Mouse (Mus musculus) MEL (cell line): ENCODE results near the gene Abhd17a. TPM values are rescaled to one million over a fixed set of nuclear protein-coding genes. Genes with fewer than 3 reads are reported as not detected.
A peak's percentile ranks its signal among the peaks of the same experiment; 100 is the strongest.

ENCODE experiments used
- DNase-seq: peaks from one replicate; pipeline ENCODE4 v3.0.0; 2011; ENCODE audit warnings: low read depth, low spot score
- H3K27ac ChIP-seq: 2 replicates; pipeline ENCODE4 v1.5.1; 2012; ENCODE audit warnings: low read depth, mild to moderate bottlenecking, control low read depth, low read length, moderate library complexity; ENCODE audit not compliant: control insufficient read depth
- H3K27me3 ChIP-seq, 2 experiments: fragments of 150-350 bp in 1 of 2; sonication (generic) in 1 of 2; 2 replicates each; pipeline ENCODE4 v1.6.1; 2012; ENCODE audit warnings: low read length in 2 of 2, mild to moderate bottlenecking in 2 of 2, improper control_type of control experiment in 1 of 2, moderate library complexity in 1 of 2; ENCODE audit not compliant: insufficient read depth in 2 of 2, control insufficient read depth in 1 of 2
- H3K36me3 ChIP-seq, 2 experiments: 2 replicates each; pipeline ENCODE4 v1.6.1; 2012 to 2014; ENCODE audit warnings: low read length in 2 of 2, improper control_type of control experiment in 1 of 2, inconsistent platforms in 1 of 2, mild to moderate bottlenecking in 1 of 2; ENCODE audit not compliant: insufficient read depth in 2 of 2, control insufficient read depth in 1 of 2
- H3K4me1 ChIP-seq, 2 experiments: fragments of 150-350 bp in 1 of 2; sonication (generic) in 1 of 2; 2 replicates each; pipeline ENCODE4 v1.6.1; 2012; ENCODE audit warnings: low read length in 2 of 2, improper control_type of control experiment in 1 of 2, mild to moderate bottlenecking in 1 of 2; ENCODE audit not compliant: insufficient read depth in 2 of 2, control insufficient read depth in 1 of 2
- H3K4me3 ChIP-seq, 2 experiments: fragments of 150-350 bp in 1 of 2; sonication (generic) in 1 of 2; 2 replicates each; pipeline ENCODE4 v1.5.1; 2012; ENCODE audit warnings: low read depth in 2 of 2, low read length in 2 of 2, mild to moderate bottlenecking in 2 of 2, moderate library complexity in 2 of 2, control low read depth in 1 of 2, improper control_type of control experiment in 1 of 2; ENCODE audit not compliant: control insufficient read depth in 1 of 2, insufficient read depth in 1 of 2
- H3K79me2 ChIP-seq: 2 replicates; pipeline ENCODE4 v1.6.1; 2012; ENCODE audit warnings: mild to moderate bottlenecking, low read length, moderate library complexity; ENCODE audit not compliant: control insufficient read depth, poor library complexity, insufficient read depth
- H3K9ac ChIP-seq: 2 replicates; pipeline ENCODE4 v1.6.1; 2012; ENCODE audit warnings: low read depth, mild to moderate bottlenecking, control low read depth, low read length, moderate library complexity; ENCODE audit not compliant: control insufficient read depth, poor library complexity, severe bottlenecking
- H3K9me3 ChIP-seq: fragments of 150-350 bp; sonication (generic); replicated peaks from 2 replicates; pipeline ENCODE4 v1.6.1; 2012; ENCODE audit warnings: mild to moderate bottlenecking, low read length, improper control_type of control experiment, moderate library complexity; ENCODE audit not compliant: insufficient read depth
- BHLHE40 ChIP-seq: IDR thresholded peaks from 2 replicates; pipeline ENCODE4 v1.6.1; 2012; ENCODE audit warnings: low read depth, mild to moderate bottlenecking, inconsistent platforms, low read length, improper control_type of control experiment, borderline replicate concordance
- CHD1 ChIP-seq: IDR thresholded peaks from 2 replicates; pipeline ENCODE4 v1.6.1; 2012; ENCODE audit warnings: low read depth, mild to moderate bottlenecking, inconsistent platforms, low read length, improper control_type of control experiment
- CHD2 ChIP-seq: IDR thresholded peaks from 2 replicates; pipeline ENCODE4 v1.6.1; 2011; ENCODE audit warnings: low read length, improper control_type of control experiment
- CTCF ChIP-seq, 3 experiments: IDR thresholded peaks in 2 of 3; conservative IDR thresholded peaks in 1 of 3; 2 replicates each; pipeline ENCODE4 v1.5.1; 2011 to 2012; ENCODE audit warnings: low read length in 3 of 3, low read depth in 2 of 3, mild to moderate bottlenecking in 2 of 3, improper control_type of control experiment in 1 of 3, inconsistent platforms in 1 of 3, mixed read lengths in 1 of 3, moderate library complexity in 1 of 3; ENCODE audit not compliant: control insufficient read depth in 1 of 3, insufficient read depth in 1 of 3, poor library complexity in 1 of 3, severe bottlenecking in 1 of 3
- E2F4 ChIP-seq: IDR thresholded peaks from 2 replicates; pipeline ENCODE4 v1.6.1; 2011; ENCODE audit warnings: low read depth, low read length, improper control_type of control experiment, borderline replicate concordance
- ELF1 ChIP-seq: IDR thresholded peaks from 2 replicates; pipeline ENCODE4 v1.6.1; 2014; ENCODE audit warnings: low read depth, mild to moderate bottlenecking, inconsistent platforms, low read length, improper control_type of control experiment, moderate library complexity
- EP300 ChIP-seq, 2 experiments: IDR thresholded peaks; 2 replicates each; pipeline ENCODE4 v1.6.1; 2011; ENCODE audit warnings: improper control_type of control experiment in 2 of 2, low read length in 2 of 2, low read depth in 1 of 2, mild to moderate bottlenecking in 1 of 2
- ETS1 ChIP-seq: IDR thresholded peaks from 2 replicates; pipeline ENCODE4 v1.6.1; 2012; ENCODE audit warnings: low read depth, mild to moderate bottlenecking, inconsistent platforms, low read length, improper control_type of control experiment, moderate library complexity
- GABPA ChIP-seq: IDR thresholded peaks from 2 replicates; pipeline ENCODE4 v1.6.1; 2012; ENCODE audit warnings: low read depth, mild to moderate bottlenecking, inconsistent platforms, low read length, improper control_type of control experiment, moderate library complexity
- GATA1 ChIP-seq: IDR thresholded peaks from 2 replicates; pipeline ENCODE4 v1.6.1; 2011; ENCODE audit warnings: low read depth, low read length, improper control_type of control experiment
- HCFC1 ChIP-seq: IDR thresholded peaks from 2 replicates; pipeline ENCODE4 v1.6.1; 2012; ENCODE audit warnings: low read depth, mild to moderate bottlenecking, inconsistent platforms, low read length, improper control_type of control experiment, moderate library complexity
- JUND ChIP-seq: IDR thresholded peaks from 2 replicates; pipeline ENCODE4 v1.6.1; 2011; ENCODE audit warnings: low read depth, mild to moderate bottlenecking, improper control_type of control experiment, low read length
- KAT2A ChIP-seq: conservative IDR thresholded peaks from 2 replicates; pipeline ENCODE4 v1.6.1; 2012; ENCODE audit warnings: low read depth, low read length, improper control_type of control experiment, inconsistent platforms
- MAFK ChIP-seq: IDR thresholded peaks from 2 replicates; pipeline ENCODE4 v1.6.1; 2011; ENCODE audit warnings: low read depth, mild to moderate bottlenecking, low read length, improper control_type of control experiment, borderline replicate concordance
- MAZ ChIP-seq: IDR thresholded peaks from 2 replicates; pipeline ENCODE4 v1.6.1; 2012; ENCODE audit warnings: low read depth, mild to moderate bottlenecking, inconsistent platforms, low read length, improper control_type of control experiment
- MEF2A ChIP-seq: IDR thresholded peaks from 2 replicates; pipeline ENCODE4 v1.6.1; 2014; ENCODE audit warnings: low read depth, mild to moderate bottlenecking, inconsistent platforms, low read length, improper control_type of control experiment; ENCODE audit not compliant: poor library complexity, insufficient replicate concordance, severe bottlenecking; ENCODE audit errors: extremely low read depth
- MXI1 ChIP-seq: IDR thresholded peaks from 2 replicates; pipeline ENCODE4 v1.6.1; 2011; ENCODE audit warnings: mild to moderate bottlenecking, low read depth, low read length, improper control_type of control experiment
- MYB ChIP-seq: IDR thresholded peaks from 2 replicates; pipeline ENCODE4 v1.6.1; 2011; ENCODE audit warnings: mild to moderate bottlenecking, low read depth, low read length, improper control_type of control experiment
- MYC ChIP-seq: IDR thresholded peaks from 2 replicates; pipeline ENCODE4 v1.6.1; 2011; ENCODE audit warnings: low read depth, mild to moderate bottlenecking, low read length, improper control_type of control experiment, moderate library complexity
- NELFE ChIP-seq: IDR thresholded peaks from 2 replicates; pipeline ENCODE4 v1.6.1; 2011; ENCODE audit warnings: low read depth, low read length, improper control_type of control experiment
- NRF1 ChIP-seq: IDR thresholded peaks from 2 replicates; pipeline ENCODE4 v1.6.1; 2014; ENCODE audit warnings: low read depth, mild to moderate bottlenecking, inconsistent platforms, low read length, improper control_type of control experiment, moderate library complexity; ENCODE audit not compliant: poor library complexity, insufficient read depth, severe bottlenecking
- POLR2A ChIP-seq, 2 experiments: IDR thresholded peaks; 2 replicates each; pipeline ENCODE4 v1.6.1; 2011 to 2012; ENCODE audit warnings: low read length in 2 of 2, mild to moderate bottlenecking in 2 of 2, control low read depth in 1 of 2, improper control_type of control experiment in 1 of 2, low read depth in 1 of 2, moderate library complexity in 1 of 2; ENCODE audit not compliant: control insufficient read depth in 1 of 2, insufficient read depth in 1 of 2, poor library complexity in 1 of 2
- POLR2AphosphoS2 ChIP-seq: IDR thresholded peaks from 2 replicates; pipeline ENCODE4 v1.6.1; 2011; ENCODE audit warnings: low read length, improper control_type of control experiment
- RAD21 ChIP-seq: IDR thresholded peaks from 2 replicates; pipeline ENCODE4 v1.6.1; 2011; ENCODE audit warnings: mild to moderate bottlenecking, low read depth, low read length, improper control_type of control experiment
- RCOR1 ChIP-seq: IDR thresholded peaks from 2 replicates; pipeline ENCODE4 v1.6.1; 2012; ENCODE audit warnings: low read depth, mild to moderate bottlenecking, inconsistent platforms, low read length, improper control_type of control experiment
- SIN3A ChIP-seq: IDR thresholded peaks from 2 replicates; pipeline ENCODE4 v1.6.1; 2012; ENCODE audit warnings: low read length, improper control_type of control experiment, inconsistent platforms
- SMC3 ChIP-seq: IDR thresholded peaks from 2 replicates; pipeline ENCODE4 v1.6.1; 2011; ENCODE audit warnings: low read depth, low read length, improper control_type of control experiment
- TBP ChIP-seq: IDR thresholded peaks from 2 replicates; pipeline ENCODE4 v1.8.0; 2011; ENCODE audit warnings: low read depth, low read length, improper control_type of control experiment
- TCF12 ChIP-seq: IDR thresholded peaks from 2 replicates; pipeline ENCODE4 v1.6.1; 2014; ENCODE audit warnings: low read depth, mild to moderate bottlenecking, inconsistent platforms, low read length, improper control_type of control experiment, moderate library complexity
- UBTF ChIP-seq: IDR thresholded peaks from 2 replicates; pipeline ENCODE4 v1.6.1; 2012; ENCODE audit warnings: low read depth, mild to moderate bottlenecking, inconsistent platforms, low read length, improper control_type of control experiment, moderate library complexity, borderline replicate concordance; ENCODE audit not compliant: insufficient read depth
- USF1 ChIP-seq: IDR thresholded peaks from 2 replicates; pipeline ENCODE4 v1.6.1; 2014; ENCODE audit warnings: low read depth, mild to moderate bottlenecking, inconsistent platforms, low read length, improper control_type of control experiment, moderate library complexity
- USF2 ChIP-seq, 2 experiments: IDR thresholded peaks; 2 replicates each; pipeline ENCODE4 v1.6.1; 2011 to 2012; ENCODE audit warnings: improper control_type of control experiment in 2 of 2, low read length in 2 of 2, borderline replicate concordance in 1 of 2, inconsistent platforms in 1 of 2, low read depth in 1 of 2, mild to moderate bottlenecking in 1 of 2; ENCODE audit not compliant: insufficient read depth in 1 of 2
- ZC3H11A ChIP-seq: IDR thresholded peaks from 2 replicates; pipeline ENCODE4 v1.6.1; 2012; ENCODE audit warnings: low read depth, mild to moderate bottlenecking, inconsistent platforms, low read length, improper control_type of control experiment
- ZKSCAN1 ChIP-seq: IDR thresholded peaks from 2 replicates; pipeline ENCODE4 v1.6.1; 2012; ENCODE audit warnings: low read depth, mild to moderate bottlenecking, inconsistent platforms, low read length, improper control_type of control experiment, moderate library complexity
- ZMIZ1 ChIP-seq: IDR thresholded peaks from 2 replicates; pipeline ENCODE4 v1.6.1; 2012; ENCODE audit warnings: low read depth, mild to moderate bottlenecking, inconsistent platforms, low read length, improper control_type of control experiment, moderate library complexity
- ZNF384 ChIP-seq: IDR thresholded peaks from 2 replicates; pipeline ENCODE4 v1.6.1; 2012; ENCODE audit warnings: low read depth, mild to moderate bottlenecking, inconsistent platforms, low read length, improper control_type of control experiment
- polyA plus RNA-seq, 2 experiments: library from polyadenylated mRNA; stranded (reverse) in 1 of 2; unstranded in 1 of 2; fragments of >175 nt in 1 of 2; fragments of >200 nt in 1 of 2; gene quantifications; 2 replicates each; pipeline versions ENCODE4 v1.2.1 to v1.2.4; 2012; ENCODE audit warnings: low replicate concordance in 2 of 2, low read depth in 1 of 2; ENCODE audit not compliant: insufficient read length in 2 of 2, insufficient read depth in 1 of 2, missing spikeins in 1 of 2
- total RNA-seq: library from RNA; depleted of rRNA; stranded (reverse); fragments of 300-350 nt; gene quantifications from 2 replicates; pipeline ENCODE4 v1.2.3, GENCODE M21; 2012

Gene Abhd17a
- total and polyA plus RNA-seq, 3 experiments, result 96.2 to 136 (median 98.5) TPM

DNA sequence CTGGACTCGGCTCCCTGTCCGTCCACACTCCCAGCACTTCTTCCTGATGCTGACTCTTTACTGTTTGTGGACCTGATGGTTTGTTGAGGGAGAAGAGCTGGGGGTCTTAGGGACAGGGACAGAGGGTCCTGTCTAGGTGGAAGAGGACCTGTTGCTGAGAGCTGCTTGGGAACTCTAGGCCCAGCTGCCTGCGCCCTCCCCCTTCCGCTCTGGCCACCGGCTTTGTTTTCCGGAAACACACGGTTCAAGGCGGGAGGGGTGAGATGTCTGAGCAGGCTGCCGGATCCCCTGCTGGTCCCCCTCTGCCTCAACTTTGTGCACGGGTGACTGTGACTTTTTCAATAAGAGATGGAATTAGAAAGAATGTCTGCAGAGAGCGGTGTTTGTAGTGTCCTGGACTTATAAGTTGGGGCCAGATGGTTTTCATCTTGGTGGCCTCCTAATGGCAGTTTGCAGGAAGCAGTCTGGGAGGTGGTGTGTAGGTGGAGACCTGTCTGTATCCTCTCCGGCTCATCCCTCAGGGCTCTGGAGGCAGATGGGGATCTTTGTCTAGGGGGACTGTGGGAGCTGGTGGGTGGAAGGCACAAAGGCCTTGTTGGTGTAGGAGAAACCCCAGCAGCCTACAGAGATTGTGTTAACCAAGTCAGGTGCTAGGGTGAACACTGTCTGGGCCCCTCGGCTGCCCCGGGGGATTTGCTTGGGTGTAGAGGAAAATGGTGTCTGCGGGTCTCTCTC is 33.5 kb upstream of the Abhd17a start:
- H3K4me1 ChIP-seq, result peaks cover 0 to 18% of the 10 kb centered on the region in 2 experiments; a peak in 2 of 4 replicates
- TF ChIP-seq KAT2A (no peak), ZMIZ1 (0 out of 2 replicates have a peak, but pooled peaks have one; percentile 38), EP300 (IDR thresholded peaks at IDR 0.05; ENCODE audit: low read depth in 1 of 2, low read length in 2 of 2) (no peak), NELFE (peak; percentile 35; the same call in 1 of the 2 replicates), RCOR1 (no peak), E2F4 (no peak), TCF12 (no peak), BHLHE40 (no peak), ZKSCAN1 (no peak), ZC3H11A (no peak), SIN3A (peak; percentile 85), TBP (no peak), MYB (no peak), POLR2A (IDR thresholded peaks at IDR 0.05; ENCODE audit: control insufficient read depth in 1 of 2, insufficient read depth in 1 of 2, low read depth in 1 of 2, low read length in 2 of 2, poor library complexity in 1 of 2) (peak; percentile 39 to 54; a peak in 1 of 4 replicates), ELF1 (peak; percentile 57), ZNF384 (no peak), SMC3 (no peak), GABPA (no peak), RAD21 (no peak), ETS1 (peak; percentile 28; the same call in 1 of the 2 replicates), UBTF (no peak), MAFK (no peak), GATA1 (no peak), JUND (no peak), MAZ (peak; percentile 64; the same call in 1 of the 2 replicates), MXI1 (peak; percentile 30), CHD1 (no peak), MYC (no peak), POLR2AphosphoS2 (peak; percentile 29), USF2 (IDR thresholded peaks at IDR 0.05; ENCODE audit: borderline replicate concordance in 1 of 2, insufficient read depth in 1 of 2, low read depth in 1 of 2, low read length in 2 of 2) (no peak), MEF2A (no peak), CTCF (IDR thresholded peaks at IDR 0.05 in 2 of 3, conservative IDR thresholded peaks at IDR 0.05 in 1 of 3; ENCODE audit: control insufficient read depth in 1 of 3, insufficient read depth in 1 of 3, low read depth in 2 of 3, low read length in 3 of 3, poor library complexity in 1 of 3, severe bottlenecking in 1 of 3) (no peak), HCFC1 (peak; percentile 60; the same call in 1 of the 2 replicates), CHD2 (no peak), NRF1 (peak; percentile 5; the same call in 1 of the 2 replicates), USF1 (no peak)

More for the DNA sequence above, 33.5 kb upstream of the Abhd17a start:
- peak overlapping the region; percentile 91 for H3K27ac ChIP-seq
- peaks cover 51% of the 10 kb centered on the region for H3K79me2 ChIP-seq
- peaks cover 0 to 2% of the 10 kb centered on the region in 2 experiments; a peak in 1 of 4 replicates for H3K36me3 ChIP-seq
- H3K27me3 ChIP-seq, result no peaks in the 10 kb centered on the region
- H3K4me3 ChIP-seq, result peak overlapping the region; percentile 87 to 92
- no peaks in the 10 kb centered on the region for H3K9me3 ChIP-seq
- peak; percentile 72 for DNase-seq
- peak overlapping the region; percentile 92 for H3K9ac ChIP-seq
